Mouse (Mus musculus) CH12.LX (cell line): ENCODE measurements at regions not wholly inside any gene's neighbourhood (a gene's known extent, or its start where the extent isn't known, plus 50 kb on each side); places are given as distances from the start of the nearest gene placed in this dataset.

ENCODE experiments used
- CHD2 ChIP-seq: IDR thresholded peaks from 2 replicates; pipeline ENCODE4 v1.6.1; 2011; ENCODE audit warnings: low read length, improper control_type of control experiment
- CTCF ChIP-seq, 2 experiments: IDR thresholded peaks in 1 of 2; conservative IDR thresholded peaks in 1 of 2; 2 replicates each; pipeline ENCODE4 v1.5.1; 2011 to 2012; ENCODE audit warnings: low read depth in 2 of 2, low read length in 2 of 2, improper control_type of control experiment in 1 of 2, inconsistent platforms in 1 of 2, mild to moderate bottlenecking in 1 of 2, moderate library complexity in 1 of 2
- EP300 ChIP-seq: IDR thresholded peaks from 2 replicates; pipeline ENCODE4 v1.6.1; 2011; ENCODE audit warnings: low read length, improper control_type of control experiment
- ETS1 ChIP-seq: conservative IDR thresholded peaks from 2 replicates; pipeline ENCODE4 v1.6.1; 2012; ENCODE audit warnings: low read depth, mild to moderate bottlenecking, inconsistent platforms, low read length, improper control_type of control experiment, moderate library complexity
- KAT2A ChIP-seq: IDR thresholded peaks from 2 replicates; pipeline ENCODE4 v1.6.1; 2012; ENCODE audit warnings: low read length, improper control_type of control experiment, inconsistent platforms; ENCODE audit not compliant: insufficient replicate concordance
- MAZ ChIP-seq: IDR thresholded peaks from 2 replicates; pipeline ENCODE4 v1.6.1; 2012; ENCODE audit warnings: low read depth, mild to moderate bottlenecking, inconsistent platforms, low read length, improper control_type of control experiment, moderate library complexity
- RAD21 ChIP-seq: IDR thresholded peaks from 2 replicates; pipeline ENCODE4 v1.6.1; 2011; ENCODE audit warnings: low read depth, mild to moderate bottlenecking, low read length, improper control_type of control experiment, moderate library complexity
- SIN3A ChIP-seq: IDR thresholded peaks from 2 replicates; pipeline ENCODE4 v1.6.1; 2012; ENCODE audit warnings: low read length, improper control_type of control experiment, inconsistent platforms
- TCF12 ChIP-seq: IDR thresholded peaks from 2 replicates; pipeline ENCODE4 v1.6.1; 2014; ENCODE audit warnings: low read depth, mild to moderate bottlenecking, inconsistent platforms, low read length, improper control_type of control experiment
- UBTF ChIP-seq: IDR thresholded peaks from 2 replicates; pipeline ENCODE4 v1.6.1; 2012; ENCODE audit warnings: low read depth, mild to moderate bottlenecking, inconsistent platforms, low read length, improper control_type of control experiment, moderate library complexity
- USF2 ChIP-seq: conservative IDR thresholded peaks from 2 replicates; pipeline ENCODE4 v1.6.1; 2011; ENCODE audit warnings: low read depth, low read length, improper control_type of control experiment
- ZMIZ1 ChIP-seq: IDR thresholded peaks from 2 replicates; pipeline ENCODE4 v1.6.1; 2012; ENCODE audit warnings: low read depth, mild to moderate bottlenecking, inconsistent platforms, low read length, improper control_type of control experiment
- ZNF384 ChIP-seq: IDR thresholded peaks from 2 replicates; pipeline ENCODE4 v1.6.1; 2012; ENCODE audit warnings: low read depth, low read length, improper control_type of control experiment, inconsistent platforms

DNA sequence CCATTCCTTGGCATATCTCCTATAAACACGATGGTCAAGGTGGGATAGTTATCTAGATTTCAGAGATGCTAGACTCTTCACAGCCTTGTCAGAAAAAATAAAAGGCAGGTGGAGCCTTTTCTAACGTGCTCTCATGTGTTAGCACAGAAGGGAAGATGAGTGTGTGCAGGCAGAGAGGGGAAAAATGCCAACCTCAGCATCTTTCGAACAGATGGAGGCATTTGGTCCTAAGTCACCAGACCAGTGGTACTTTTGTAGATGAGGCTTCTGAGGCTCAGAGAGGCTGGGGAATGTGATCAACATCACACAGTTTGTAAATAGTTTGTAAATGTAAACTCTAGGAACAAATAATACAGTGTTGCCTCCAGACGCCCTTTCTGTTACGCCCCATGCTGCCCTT, 50.9 kb upstream of the Ankrd55 start:
- TF ChIP-seq CTCF (conservative IDR thresholded peaks at IDR 0.05 in 1 of 2, IDR thresholded peaks at IDR 0.05 in 1 of 2; ENCODE audit: low read depth in 2 of 2, low read length in 2 of 2) (no peak), KAT2A (no peak), EP300 (no peak), MAZ (no peak), TCF12 (no peak), ZNF384 (no peak), CHD2 (no peak), ETS1 (no peak), ZMIZ1 (no peak), RAD21 (no peak), USF2 (no peak), UBTF (no peak), SIN3A (no peak)
